Mouse (Mus musculus) central nervous system, embryonic 14 days (tissue): ENCODE results near the gene Ptpa. TPM values are rescaled to one million over a fixed set of nuclear protein-coding genes. Genes with fewer than 3 reads are reported as not detected.

Source experiments
- polyA plus RNA-seq: library from polyadenylated mRNA; depleted of rRNA; stranded (reverse); fragments of >200 nt; gene quantifications from 2 replicates; pipeline ENCODE4 v1.2.3, GENCODE M21; 2012; rRNA removed

Ptpa gene
- polyA plus RNA-seq = 113 and 121 TPM in 2 replicates

DNA sequence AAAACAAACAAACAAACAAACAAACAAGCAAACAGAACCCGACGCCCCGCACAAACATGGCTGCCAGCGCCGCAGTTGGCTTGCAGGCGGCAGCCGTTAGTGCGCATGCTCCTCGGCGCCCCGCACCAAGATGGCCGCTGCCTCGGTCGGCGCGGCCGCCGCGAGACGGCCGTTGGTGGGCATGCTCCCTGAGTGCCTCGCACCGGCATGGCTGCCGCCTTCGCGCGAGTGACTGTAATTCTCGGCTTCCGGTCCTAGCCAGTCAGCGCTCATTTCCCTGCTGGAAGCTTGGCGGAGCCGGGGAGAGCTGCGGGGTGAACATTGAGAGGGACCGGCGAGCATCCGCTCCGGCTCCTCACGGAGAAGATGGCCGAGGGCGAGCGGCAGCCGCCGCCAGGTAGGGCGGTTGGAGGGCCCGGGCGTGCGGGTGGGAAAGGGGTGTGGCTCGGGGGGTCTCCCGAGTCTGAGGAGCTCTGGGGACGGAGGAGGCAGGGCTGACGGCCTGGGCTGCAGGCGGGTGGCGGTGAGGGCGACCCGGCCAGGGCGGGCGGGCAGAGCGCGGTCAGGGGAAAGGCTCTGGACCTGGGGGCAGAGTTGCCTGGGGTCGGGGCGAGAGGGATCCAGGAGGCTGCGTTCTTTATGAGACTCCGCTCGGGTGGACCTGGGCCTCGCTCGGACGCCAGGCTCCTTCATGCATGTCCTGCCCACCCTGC is at the start of gene Ptpa:
Ptpa (plus strand) TSS at position 104 of the 713 bp plus-strand sequence.

DNA sequence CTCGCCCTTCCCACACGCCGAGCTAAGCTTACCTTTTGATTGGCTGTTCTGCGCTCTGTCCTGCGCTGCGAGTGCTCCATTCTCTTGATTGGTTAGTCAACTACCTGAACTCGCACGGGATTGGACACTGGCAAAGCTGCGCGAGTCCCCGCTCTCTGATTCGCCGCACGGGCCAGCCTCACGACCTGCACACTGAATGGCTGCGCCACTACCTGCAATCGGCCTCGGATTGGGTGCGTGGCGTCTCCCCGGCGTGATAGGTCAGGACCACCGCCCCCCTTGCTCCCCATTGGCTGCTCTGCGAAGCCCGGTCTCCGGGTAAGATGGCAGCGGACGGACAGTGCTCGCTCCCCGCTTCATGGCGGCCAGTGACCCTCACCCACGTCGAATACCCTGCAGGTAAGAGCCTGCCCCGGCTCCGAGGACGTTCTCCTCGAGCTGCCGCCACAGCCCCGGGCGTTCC is 23.7 kb upstream of the Ptpa start, which contains the start of gene Dolpp1:
Dolpp1 (plus strand) TSS at position 141 of the 463 bp plus-strand sequence.

GRCm38 (mm10) chr2:30415157-30415935 is 493 bp upstream of the Ptpa start, which contains the start of gene Crat:
Gene Crat (minus strand): TSS chr2:30415813.

GRCm38 (mm10) chr2:30474039-30474438 is 58.2 kb downstream of the Ptpa start, which contains the start of gene Ier5l:
Gene Ier5l (minus strand): TSS chr2:30474219.

Other genes starting within 250 kb of the Ptpa start
- 14.6 and 18.2 TPM in 2 replicates for gene Endog, start 244.5 kb upstream of the Ptpa start, polyA plus RNA-seq
- gene Spout1, start 237.6 kb upstream of the Ptpa start, polyA plus RNA-seq = 54.3 and 55.7 TPM in 2 replicates
- gene Kyat1, start 210.2 kb upstream of the Ptpa start, polyA plus RNA-seq = 31.1 and 32.9 TPM in 2 replicates
- 26.6 and 28.7 TPM in 2 replicates for gene Lrrc8a, start 178.3 kb upstream of the Ptpa start, polyA plus RNA-seq
- gene Gm28035, start 175.5 kb upstream of the Ptpa start, polyA plus RNA-seq = 11.1 and 16.3 TPM in 2 replicates
- 16.7 and 19.0 TPM in 2 replicates for gene Phyhd1, start 149.8 kb upstream of the Ptpa start, polyA plus RNA-seq
- not detected in 2 replicates for gene Gm28038, start 135.0 kb upstream of the Ptpa start, polyA plus RNA-seq
- gene Dolk, start 129.7 kb upstream of the Ptpa start, polyA plus RNA-seq = 11.0 and 12.2 TPM in 2 replicates
- 42.1 and 44.5 TPM in 2 replicates for gene Nup188, start 129.6 kb upstream of the Ptpa start, polyA plus RNA-seq
- gene Sh3glb2, start 56.7 kb upstream of the Ptpa start, polyA plus RNA-seq = 289 and 290 TPM in 2 replicates
- gene Miga2, start 51.8 kb upstream of the Ptpa start, polyA plus RNA-seq = 36.1 and 36.8 TPM in 2 replicates
- gene Dolpp1, start 23.8 kb upstream of the Ptpa start, polyA plus RNA-seq = 69.9 and 75.3 TPM in 2 replicates
- 26.2 and 28.0 TPM in 2 replicates for gene Crat, start 226 bp upstream of the Ptpa start, polyA plus RNA-seq
- gene Ier5l, start 58.2 kb downstream of the Ptpa start, polyA plus RNA-seq = 22.7 and 23.2 TPM in 2 replicates
- gene Cstad, start 179.0 kb downstream of the Ptpa start, polyA plus RNA-seq = 0.60 and 0.90 TPM in 2 replicates